Mouse (Mus musculus): ENCODE data around the gene Eras.
"Not testable (repeated sequence)": the region's sequence is repeated elsewhere in the genome, so short reads cannot be mapped to it uniquely, and the experiment has no call there.

Eras gene

GRCm38 (mm10) chrX:7928270-7928790 is at the start of gene Eras:
Gene Eras, minus strand, starts transcription at chrX:7928607.
- DNase-seq = no peak

GRCm38 (mm10) chrX:7977892-7978291 is 49.5 kb upstream of the Eras start, which contains the start of gene Gata1:
Gene Gata1, minus strand, starts transcription at chrX:7978071.
- DNase-seq = no peak

DNA sequence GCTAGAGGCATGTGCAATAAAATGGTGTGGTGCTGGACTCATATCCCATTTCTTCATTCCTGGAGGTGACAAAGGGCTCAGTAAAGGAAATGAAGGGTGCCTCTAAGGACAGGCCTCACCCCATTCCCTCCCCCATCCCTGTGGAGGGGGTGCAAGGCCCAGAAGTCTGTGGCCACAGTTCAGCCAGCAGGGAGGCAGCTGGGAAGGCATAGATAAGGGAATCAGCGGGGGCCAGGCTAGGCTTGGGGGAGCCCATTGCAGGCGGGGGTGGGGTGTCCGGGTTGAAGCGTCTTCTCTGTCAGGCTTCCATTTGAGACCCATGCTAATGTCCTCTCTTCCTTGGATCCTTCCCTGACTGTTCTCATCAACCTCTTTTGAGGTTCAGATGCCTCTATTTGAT is 42.9 kb upstream of the Eras start:
- no peak for DNase-seq

DNA sequence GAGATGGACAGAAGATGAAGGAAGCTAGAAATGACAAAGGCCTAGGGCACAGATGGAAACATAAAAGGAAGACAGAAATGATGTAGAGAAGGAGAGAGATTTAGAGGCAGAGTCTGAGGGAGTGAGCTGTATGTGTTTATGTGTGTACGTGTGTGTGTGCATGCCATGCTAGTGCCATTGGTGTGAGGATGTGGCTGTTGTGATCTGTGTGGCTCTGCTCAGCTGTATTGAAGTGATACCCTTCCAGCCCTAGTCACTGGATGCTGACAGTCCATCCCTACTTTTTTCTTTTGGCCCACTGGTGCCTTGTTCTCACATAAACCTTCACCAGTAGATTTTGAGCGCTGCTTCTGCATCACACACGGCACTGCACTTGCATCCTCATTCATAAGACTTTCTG is 40.5 kb upstream of the Eras start:
- no peak for DNase-seq

DNA sequence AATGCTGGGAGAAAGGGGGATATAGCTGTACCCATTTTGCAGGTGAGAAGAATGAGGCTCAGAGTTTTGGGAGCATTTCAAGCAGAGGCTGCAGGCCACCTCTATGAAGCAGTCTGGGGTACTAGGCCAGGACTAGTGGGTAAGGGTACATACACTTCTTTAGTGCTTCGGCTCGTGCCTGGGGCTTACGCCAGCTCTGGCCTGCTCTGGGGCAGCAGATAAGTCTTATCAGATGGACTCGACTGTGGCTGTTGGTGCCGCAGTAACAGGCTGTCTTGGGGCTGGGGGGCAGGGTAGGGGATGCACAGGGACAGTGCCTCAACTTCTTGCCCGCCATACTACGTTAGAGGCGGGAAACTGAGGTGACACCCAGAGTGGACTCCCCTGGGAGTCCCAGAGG is 39.8 kb upstream of the Eras start:
- DNase-seq = no peak

DNA sequence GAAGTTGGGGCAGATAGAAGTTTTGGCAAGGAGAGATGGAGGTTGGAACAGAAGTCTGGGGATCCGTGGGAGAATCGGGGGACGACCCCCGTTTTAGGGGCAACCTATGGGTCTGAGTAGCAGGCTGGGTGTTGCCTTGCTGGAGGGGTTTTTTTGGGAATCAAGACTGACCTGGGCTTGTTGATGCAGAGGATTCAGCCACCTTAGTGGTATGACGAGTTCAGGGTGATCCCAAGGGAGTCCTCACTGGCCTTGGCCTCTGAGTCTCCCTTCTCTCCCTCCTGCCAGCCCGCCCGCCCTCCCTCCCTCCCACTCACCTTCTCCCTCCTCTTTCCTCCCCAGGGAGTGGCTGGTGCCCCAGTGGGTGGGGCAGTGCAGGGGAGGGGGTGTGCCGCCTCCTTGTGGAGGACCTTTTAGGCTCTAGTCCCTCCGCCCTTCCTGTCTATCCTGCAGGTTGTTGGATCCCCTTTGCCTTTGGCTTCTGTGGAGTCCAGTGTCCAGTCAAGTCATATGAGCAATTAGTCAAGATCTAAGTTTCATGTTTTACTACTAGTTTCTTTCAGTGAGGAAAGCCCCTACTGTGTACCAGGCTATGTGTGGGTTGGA is 39.3 kb upstream of the Eras start:
- no peak for DNase-seq

- no peak for DNase-seq
Measured at GRCm38 (mm10) chrX:7966161-7966560, 37.8 kb upstream of the Eras start.

- no peak for DNase-seq
Measured at GRCm38 (mm10) chrX:7963829-7964626, 35.6 kb upstream of the Eras start.

DNA sequence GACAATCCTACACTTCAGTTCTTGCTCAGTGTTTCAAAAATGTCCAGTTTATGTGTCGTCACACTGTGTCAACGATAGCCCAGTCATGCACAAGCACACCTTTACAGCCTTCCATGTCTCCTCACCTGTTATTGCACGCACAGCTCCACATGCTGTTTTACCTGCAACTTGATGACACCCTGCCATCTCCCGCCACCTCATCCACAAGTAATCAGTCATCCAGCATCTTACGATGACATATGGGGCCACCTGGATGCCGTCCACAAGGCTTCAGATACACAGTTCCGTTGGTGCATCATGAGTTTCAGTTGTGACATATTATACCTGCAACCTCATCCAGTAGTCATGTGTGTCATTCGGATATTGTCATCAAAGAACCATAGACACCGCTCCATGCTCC is 30.5 kb upstream of the Eras start:
- DNase-seq = no peak

- no peak for DNase-seq
Measured at GRCm38 (mm10) chrX:7950091-7950490, 21.7 kb upstream of the Eras start.

- peak; percentile 95 to 97 for DNase-seq
Measured at GRCm38 (mm10) chrX:7947900-7948492, 19.6 kb upstream of the Eras start.

DNA sequence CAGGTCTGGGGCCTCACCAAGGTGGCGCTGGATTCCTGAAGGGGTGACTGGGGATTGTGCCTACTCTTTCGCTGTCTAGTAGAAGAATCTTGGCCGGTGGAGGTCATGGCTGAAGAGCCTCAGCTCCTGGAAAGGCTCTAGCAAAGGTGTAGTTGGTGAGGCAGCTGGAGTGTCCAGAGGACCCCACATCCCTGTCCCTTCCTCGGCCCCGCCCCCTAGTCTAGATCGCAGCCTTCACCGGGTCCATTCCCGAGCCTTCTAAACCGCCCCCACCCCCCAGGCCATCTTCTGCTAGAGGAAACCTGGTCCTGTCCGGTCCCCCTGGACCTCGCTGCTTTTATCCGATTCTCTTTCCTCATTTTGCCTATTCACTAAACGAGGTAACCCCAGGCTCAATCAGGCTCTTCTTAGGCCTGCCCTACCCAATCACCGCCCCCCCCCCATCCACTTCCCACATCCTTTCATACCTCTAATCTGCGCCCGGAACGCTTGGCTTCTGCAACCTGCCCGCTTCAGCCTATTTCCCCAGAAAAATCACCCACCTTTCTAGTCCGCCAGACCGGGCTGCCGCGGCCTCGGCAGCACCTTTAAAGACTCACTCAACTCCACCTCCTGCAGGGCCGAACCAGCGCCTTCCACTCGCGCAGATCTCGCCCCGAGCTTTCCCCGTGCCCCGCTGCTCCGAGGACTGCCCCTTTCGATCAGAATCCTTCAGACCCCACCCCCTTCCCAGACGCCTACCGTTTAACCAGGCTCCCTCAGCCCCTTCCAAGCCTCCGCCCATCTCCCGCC is 18.9 kb upstream of the Eras start, which contains the start of gene Hdac6:
Hdac6 (minus strand) TSS at position 782 of the 792 bp plus-strand sequence.
- peak; percentile 19 to 30 for DNase-seq

- peak; percentile 21 to 48 for DNase-seq
Measured at GRCm38 (mm10) chrX:7945618-7946017, 17.2 kb upstream of the Eras start.

DNA sequence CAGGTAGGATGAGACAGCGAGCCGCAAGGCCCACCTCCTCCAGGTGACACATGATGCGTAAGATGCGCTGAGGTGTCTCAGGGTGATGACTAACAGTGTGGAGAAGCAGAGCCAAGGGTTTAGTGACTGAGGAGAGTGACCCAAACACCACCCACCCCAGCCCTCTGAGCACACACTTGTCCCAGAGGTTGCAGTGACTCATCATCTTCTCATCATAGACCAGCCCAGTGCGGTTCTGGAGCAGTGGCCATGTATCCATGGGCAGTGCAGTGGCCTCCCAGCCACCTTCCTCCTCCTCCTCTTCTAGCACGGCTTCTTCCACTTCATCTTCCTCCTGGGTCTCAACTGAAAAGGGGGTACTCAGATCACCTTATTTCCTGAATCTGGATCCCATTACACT is 9.3 kb upstream of the Eras start:
- no peak for DNase-seq

- DNase-seq = no peak
Measured at GRCm38 (mm10) chrX:7936874-7937273, 8.5 kb upstream of the Eras start.

- DNase-seq = no peak
Measured at GRCm38 (mm10) chrX:7927116-7927515, 1.3 kb downstream of the Eras start.

- no peak for DNase-seq
Measured at GRCm38 (mm10) chrX:7926266-7926665, 2.1 kb downstream of the Eras start.

DNA sequence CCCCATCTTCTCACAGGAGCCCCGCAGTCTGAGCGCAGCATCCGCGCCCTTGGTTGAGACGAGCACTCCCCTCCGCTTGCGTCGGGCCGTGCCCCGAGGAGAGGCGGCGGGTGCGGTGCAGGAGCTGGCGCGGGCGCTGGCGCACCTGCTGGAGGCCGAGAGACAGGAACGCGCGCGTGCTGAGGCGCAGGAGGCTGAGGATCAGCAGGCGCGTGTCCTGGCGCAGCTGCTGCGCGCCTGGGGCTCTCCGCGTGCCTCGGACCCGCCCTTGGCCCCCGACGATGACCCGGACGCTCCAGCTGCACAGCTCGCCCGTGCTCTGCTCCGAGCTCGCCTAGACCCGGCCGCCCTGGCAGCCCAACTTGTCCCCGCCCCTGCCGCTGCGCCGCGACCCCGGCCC is 6.4 kb downstream of the Eras start:
- DNase-seq = no peak

DNA sequence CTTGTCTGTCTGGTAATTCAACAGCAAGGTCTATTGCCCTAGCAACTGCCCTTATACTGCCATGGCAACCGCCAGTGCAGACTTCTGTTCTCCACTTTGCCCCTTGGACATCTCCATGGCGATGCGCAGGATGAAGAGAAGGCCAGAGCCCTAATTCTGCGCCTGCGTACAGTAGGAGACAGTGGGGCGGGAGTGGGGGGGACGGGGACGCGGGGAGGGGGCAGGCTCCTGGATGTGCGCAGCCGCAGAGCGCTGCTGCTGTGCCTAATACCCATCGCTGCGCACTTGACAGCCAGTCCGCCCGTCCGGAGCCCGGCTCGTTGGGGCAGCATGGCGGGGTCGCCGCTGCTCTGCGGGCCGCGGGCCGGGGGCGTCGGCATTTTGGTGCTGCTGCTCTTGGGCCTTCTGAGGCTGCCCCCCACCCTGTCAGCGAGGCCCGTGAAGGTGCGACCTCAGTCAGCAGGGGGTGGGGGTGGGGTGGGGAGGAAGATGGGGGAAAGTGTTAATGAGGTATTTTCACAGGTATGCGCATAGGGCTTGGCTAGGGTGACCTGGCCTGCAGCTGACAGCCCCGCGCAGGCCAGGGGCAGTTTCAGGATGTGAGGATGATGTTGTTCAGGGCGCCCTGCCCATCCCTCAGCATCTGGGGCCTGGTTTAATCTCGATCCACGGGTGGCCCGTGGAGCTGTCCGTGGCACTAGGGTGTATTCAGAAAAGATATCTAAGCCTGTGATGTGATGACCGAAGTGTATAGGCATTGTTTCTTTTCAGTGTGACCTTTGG is 8.6 kb downstream of the Eras start, which contains the start of gene Pcsk1n:
Pcsk1n (plus strand) TSS at position 222 of the 783 bp plus-strand sequence.
- DNase-seq = no peak

DNA sequence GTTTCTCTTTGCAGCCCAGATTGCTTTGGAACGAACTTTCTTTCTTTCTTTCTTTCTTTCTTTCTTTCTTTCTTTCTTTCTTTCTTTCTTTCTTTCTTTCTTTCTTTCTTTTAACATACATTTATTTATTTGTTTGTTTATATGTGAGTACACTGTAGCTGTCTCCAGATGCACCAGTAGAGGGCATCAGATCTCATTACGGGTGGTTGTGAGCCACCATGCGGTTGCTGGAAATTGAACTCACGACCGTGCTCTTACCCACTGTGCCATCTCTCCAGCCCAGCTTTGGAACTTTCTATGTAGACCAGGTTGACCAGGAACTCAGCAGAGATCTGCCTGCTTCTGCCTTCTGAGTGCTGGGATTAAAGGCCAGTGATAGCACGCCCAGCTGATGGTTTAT is 10.4 kb downstream of the Eras start:
- not testable (repeated sequence) for DNase-seq

DNA sequence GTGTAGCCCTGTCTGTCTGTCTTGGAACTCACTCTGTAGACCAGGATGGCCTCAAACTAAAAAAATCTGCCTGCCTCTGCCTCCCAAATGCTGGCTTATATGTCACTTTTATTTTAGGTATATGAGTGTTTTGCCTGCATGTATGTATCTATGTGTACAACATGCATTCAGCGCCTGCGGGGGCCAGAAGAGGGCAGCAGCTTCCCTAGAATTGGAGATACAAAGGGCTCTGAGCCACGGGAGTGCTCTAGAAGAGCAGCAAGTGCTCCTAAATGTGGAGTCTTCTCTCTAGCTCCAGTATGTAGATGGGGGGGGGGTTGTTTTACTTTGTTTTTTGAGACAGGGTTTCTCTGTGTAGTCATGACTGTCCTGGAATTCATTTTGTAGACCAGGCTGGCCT is 12.7 kb downstream of the Eras start:
- peak; percentile 32 to 40 for DNase-seq

DNA sequence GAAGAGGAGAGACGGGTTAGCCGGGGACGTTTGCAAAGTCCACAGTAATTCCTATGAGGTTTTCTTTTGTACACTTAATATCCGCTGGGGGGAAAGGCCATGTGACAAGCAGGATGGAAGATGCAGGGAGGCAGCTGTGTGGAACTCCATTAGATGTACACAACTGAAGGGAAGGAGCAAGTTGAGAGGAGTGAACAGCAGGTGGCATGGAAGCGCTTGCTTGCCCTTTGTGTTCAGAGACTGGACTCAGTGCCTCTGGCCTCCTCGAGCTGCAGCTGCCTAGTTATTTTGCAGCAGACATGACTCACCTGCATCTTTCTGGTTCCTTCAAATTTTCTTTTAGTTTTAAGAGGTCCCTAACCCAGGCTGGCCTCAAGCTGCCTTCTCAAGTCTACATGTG is 17.9 kb downstream of the Eras start:
- DNase-seq = no peak
